Mouse (Mus musculus): Measurements from ENCODE around the gene Fbxo28.

GRCm38 (mm10) chr1:182333766-182334437, 7.5 kb downstream of the Fbxo28 start:
- TF ChIP-seq POLR2A (IDR thresholded peaks at IDR 0.05; ENCODE audit: insufficient read depth, low read depth, low read length) (no peak), CTCF (IDR thresholded peaks at IDR 0.05; ENCODE audit: insufficient read depth, low read depth, low read length) (no peak)

Data from olfactory bulb, adult 2 months (tissue).